Mouse (Mus musculus) limb, embryonic 10.5 days (tissue): ENCODE results near the gene Tfap2e. TPM values are rescaled to one million over a fixed set of nuclear protein-coding genes. Genes with fewer than 3 reads are reported as not detected.

Experiments used
- polyA plus RNA-seq: library from polyadenylated mRNA; unstranded; fragments of >200 nt; fragmentation: Nextera tagmentation; extraction: Ambion mirVana; gene quantifications from 2 replicates; pipeline ENCODE4 v1.2.1, GENCODE M21; 2016

The Tfap2e gene
- polyA plus RNA-seq, 1 experiment from 2014 or later: not detected

Other genes starting within 250 kb of the Tfap2e start
- gene Ago4, start 202.8 kb downstream of the Tfap2e start, polyA plus RNA-seq: 0.89 and 1.2 TPM in 2 replicates
- gene Clspn, start 179.3 kb downstream of the Tfap2e start, polyA plus RNA-seq: 56.1 and 57.9 TPM in 2 replicates
- gene 5730409E04Rik, start 126.4 kb downstream of the Tfap2e start, polyA plus RNA-seq: 1.3 and 1.8 TPM in 2 replicates
- gene Psmb2, start 58.6 kb downstream of the Tfap2e start, polyA plus RNA-seq: 593 TPM in 2 replicates
- 37.7 and 41.3 TPM in 2 replicates for gene Ncdn, start 17.2 kb upstream of the Tfap2e start, polyA plus RNA-seq
- 18.7 and 19.8 TPM in 2 replicates for gene AU040320, start 17.3 kb upstream of the Tfap2e start, polyA plus RNA-seq
- gene Zmym4, start 231.9 kb upstream of the Tfap2e start, polyA plus RNA-seq: 24.5 and 28.0 TPM in 2 replicates